Mouse (Mus musculus) layer of hippocampus, postnatal 10 days (tissue): Measurements from ENCODE around the gene Gjc2. TPM values are rescaled to one million over a fixed set of nuclear protein-coding genes. Genes with fewer than 3 reads are reported as not detected.
"Not testable (repeated sequence)": the region's sequence is repeated elsewhere in the genome, so short reads cannot be mapped to it uniquely, and the experiment has no call there.

Experiments used
- DNase-seq, 2 experiments: peaks; one replicate each; pipeline ENCODE4 v3.0.0; 2021; ENCODE audit warnings: low spot score in 2 of 2
- long read RNA-seq: library from polyadenylated mRNA; stranded (forward); transcript quantifications from one replicate; pipeline ENCODE4 v2.0.0, GENCODE M21; 2023
- total RNA-seq, 2 experiments: library from RNA; stranded (reverse); gene quantifications; 2 replicates each; pipeline ENCODE4 v1.2.3; 2021

Gjc2 gene
- 1 to 10 TPM; 1.8 to 2.8 TPM for total RNA-seq
- long read RNA-seq, result 0 reads

DNA sequence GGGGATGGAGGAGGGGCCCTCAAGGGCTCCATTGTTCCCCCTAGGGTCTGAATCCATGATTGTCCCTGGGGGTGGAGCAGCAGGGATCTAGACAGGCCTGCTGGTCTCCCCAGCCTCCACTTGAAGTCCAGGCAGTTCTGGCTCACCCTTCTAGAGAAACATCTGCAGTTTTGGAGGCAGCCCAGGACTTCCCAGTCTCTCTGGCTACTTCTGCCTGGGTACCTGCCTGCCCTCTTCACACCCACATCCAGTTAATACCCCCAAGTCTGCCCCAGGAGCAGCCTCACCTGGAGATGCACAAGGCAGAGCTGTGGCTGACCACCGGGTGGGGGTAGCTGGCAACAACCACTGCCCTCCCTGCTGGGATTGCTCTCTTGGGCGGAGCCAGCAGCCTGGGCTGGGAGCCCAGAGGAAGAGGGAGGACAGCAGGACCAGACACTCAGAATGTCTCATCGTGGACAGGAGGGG, at the start of gene Gjc2:
Gjc2 (minus strand) TSS at position 350 of the 468 bp plus-strand sequence.
- no peak for DNase-seq

DNA sequence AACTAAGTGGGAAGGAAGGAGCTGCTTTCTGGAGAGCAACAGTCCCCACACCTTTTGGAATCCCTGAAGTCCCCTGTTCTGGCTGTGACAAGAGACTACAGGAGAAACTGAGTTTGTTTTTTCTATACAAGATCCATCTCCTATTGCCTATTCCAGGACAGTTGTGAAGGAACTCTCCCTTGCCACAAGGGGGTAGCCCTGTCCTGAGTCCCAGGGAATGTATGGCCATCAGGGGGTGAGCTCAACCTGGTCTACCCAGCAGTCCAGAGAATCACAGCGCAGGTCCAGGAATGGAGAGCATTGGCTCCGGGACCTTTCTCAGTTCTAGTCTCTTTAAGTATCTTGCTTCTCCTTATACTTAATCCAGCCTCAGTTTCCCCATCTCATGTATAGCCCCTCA, 49.8 kb upstream of the Gjc2 start:
- no peak for DNase-seq

- peak; percentile 57 to 70 for DNase-seq
Observed at GRCm38 (mm10) chr11:59230144-59230760, 47.2 kb upstream of the Gjc2 start.

DNA sequence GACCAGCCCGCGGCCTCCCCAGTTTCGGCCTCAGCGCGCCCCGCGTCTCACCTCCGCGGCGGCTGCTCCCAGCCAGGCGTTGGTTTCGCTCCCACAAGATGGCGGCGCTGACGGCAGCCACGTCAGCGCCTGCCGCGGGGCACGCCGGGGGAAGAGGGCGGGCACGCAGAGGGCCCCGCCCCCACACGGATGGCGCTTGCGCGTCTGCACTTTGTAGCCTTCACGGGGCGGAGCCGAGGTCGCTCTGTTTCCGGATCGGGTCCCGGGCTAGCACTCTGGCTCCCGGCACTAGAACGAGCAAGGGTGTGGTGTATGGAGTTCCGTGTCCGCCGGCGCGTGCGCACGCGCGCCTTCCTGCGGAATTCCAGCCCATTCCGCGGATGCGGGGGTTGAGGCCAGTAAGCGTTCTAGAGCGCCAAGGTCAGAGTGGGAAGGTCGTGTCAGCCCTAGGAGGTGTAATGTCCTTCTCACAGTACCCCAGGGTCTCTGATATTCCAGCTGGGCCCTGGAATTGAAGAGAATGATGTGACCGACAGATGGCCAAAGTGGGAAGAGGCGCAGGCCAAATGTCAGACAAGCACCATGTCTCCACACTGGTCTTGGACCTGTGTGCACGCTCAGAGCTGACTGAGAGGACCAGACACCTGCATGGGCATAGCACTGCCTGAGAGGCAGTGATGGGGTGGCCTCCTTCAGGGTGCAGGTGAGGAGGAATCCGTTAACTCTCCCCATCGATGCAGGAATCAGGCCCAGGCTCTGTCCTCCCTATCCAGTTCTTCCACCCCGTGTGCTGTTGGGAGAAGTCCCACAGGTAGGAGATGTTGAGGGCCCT, 45.3 kb upstream of the Gjc2 start, which contains the start of gene Arf1:
Arf1 (minus strand) TSS at position 149 of the 832 bp plus-strand sequence.
- peak; percentile 94 to 98 for DNase-seq

GRCm38 (mm10) chr11:59227604-59228121, 44.6 kb upstream of the Gjc2 start:
- no peak for DNase-seq

- DNase-seq, result no peak
Observed at GRCm38 (mm10) chr11:59226787-59227603, 44.0 kb upstream of the Gjc2 start.

DNA sequence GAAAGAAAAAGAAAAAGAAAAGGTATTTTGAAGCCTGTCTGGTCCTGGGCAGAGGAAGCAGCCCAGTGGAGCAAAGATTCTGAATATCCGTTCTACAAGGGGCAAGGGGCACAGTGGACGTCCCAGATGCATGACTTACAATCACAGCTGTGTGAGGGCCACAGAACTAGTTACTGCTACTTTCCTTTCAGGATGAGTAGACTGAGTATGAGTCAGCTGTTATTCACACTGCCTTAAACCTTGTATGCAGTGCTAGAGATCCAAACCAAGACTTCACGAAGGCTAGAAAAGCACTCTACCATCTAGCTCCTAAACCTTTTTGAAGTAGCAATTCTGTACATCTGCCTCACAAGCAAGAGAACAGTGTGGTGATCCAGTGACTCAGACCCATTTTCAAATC, 43.2 kb upstream of the Gjc2 start:
- DNase-seq, result no peak

DNA sequence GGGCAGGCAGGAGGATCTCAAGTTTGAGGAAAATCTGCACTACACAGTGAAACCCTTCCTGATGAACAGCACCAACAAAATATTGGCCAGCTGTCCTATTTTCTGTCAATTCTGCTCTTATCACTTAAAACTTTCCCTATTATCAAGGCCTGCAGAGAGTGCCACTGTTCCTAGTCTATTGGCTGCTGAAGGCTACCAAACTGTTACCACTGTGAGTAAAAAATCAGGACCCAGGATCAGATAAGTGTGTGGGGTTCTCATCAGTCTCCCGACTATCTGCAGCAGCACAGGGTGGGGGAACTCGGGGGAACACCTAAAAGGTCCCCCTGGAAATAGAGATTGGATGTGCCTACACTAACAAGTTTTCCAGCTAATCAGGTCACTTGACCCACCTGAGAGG, 42.2 kb upstream of the Gjc2 start:
- no peak for DNase-seq

DNA sequence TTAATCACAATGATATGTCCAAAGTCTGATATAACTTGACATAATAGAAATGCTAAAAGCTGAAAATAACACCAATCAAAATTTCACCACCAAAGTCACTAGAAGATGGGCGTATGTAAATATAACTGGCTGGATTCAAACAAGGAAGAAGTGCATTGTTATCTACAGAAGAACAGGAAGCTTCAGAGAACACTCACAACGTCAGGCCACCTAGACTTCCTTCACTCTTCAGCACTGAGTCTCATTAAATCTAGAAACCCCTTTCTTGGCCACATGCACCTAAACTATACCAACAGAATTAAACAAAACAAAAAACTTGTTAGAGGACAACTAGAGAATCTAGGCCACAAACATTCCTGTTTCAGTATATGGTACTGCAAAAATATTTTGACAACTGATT, 41.5 kb upstream of the Gjc2 start:
- no peak for DNase-seq

DNA sequence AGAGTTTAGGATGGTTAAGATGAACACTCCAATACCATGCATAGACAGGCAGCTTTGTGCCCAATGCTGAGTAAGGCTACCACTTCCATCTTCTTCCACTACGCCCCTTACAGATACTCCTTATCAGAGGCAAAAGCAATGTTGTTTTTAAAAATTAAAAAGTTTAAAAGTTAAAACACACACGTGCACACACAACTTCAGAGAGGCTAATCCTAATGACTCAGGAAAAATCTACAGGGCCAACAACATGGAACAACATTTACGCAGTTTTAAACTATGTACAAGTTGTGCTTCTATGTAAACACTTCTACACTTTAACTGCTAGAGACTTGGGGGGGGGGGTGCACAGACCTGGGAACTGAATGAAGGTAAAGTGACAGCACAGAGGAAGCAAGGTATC, 41.0 kb upstream of the Gjc2 start:
- no peak for DNase-seq

- DNase-seq, result no peak
Observed at GRCm38 (mm10) chr11:59222306-59222705, 39.3 kb upstream of the Gjc2 start.

GRCm38 (mm10) chr11:59221604-59222003, 38.6 kb upstream of the Gjc2 start:
- no peak for DNase-seq

- DNase-seq, result no peak
Observed at GRCm38 (mm10) chr11:59219064-59219463, 36.1 kb upstream of the Gjc2 start.

DNA sequence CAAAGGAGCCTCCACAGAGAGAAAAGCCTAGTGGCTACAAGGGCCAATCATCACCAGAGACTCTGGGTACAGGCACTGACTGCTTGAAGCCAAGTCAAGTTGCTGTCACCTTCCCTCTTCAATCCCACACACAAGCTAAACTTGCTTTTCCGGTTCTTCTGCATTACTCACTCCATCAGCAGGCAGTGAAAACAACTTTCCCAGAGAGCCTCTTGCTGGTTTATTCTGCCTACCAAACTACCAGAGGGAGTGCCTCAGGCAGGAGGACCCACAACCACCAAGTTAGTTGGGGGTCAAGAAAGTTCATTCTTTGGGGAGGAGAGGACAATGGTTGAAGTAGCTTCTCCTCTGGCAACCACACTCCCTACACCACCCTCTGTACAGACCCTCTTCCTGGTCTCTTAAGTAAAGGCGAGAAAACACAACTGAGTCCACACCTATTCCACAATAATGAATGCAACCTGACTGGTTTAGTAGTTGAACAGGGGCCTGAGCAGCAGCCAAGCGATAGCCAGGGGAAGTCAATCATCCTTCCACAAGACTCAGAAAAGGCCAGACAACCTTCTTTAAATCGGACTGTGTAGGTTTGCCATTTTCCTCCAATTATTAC, 35.5 kb upstream of the Gjc2 start:
- no peak for DNase-seq

DNA sequence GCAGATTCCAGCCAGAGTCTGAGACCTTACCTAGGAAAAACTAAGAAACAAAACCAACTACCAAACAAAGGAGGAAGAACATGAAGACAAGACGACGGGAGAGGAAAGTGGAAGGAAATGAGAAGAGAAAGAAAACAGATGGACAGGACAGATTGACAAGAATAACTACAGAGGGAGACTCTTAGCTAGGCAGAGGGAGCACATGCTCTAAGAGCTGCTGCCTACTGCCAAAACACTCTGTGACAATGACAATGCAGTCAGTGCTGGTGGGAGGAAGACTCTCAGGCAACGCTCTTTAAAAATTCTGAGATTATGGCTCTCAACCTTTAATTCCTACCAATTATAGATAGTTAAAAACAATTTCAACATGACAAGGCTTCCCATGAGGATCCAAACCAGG, 33.9 kb upstream of the Gjc2 start:
- no peak for DNase-seq

DNA sequence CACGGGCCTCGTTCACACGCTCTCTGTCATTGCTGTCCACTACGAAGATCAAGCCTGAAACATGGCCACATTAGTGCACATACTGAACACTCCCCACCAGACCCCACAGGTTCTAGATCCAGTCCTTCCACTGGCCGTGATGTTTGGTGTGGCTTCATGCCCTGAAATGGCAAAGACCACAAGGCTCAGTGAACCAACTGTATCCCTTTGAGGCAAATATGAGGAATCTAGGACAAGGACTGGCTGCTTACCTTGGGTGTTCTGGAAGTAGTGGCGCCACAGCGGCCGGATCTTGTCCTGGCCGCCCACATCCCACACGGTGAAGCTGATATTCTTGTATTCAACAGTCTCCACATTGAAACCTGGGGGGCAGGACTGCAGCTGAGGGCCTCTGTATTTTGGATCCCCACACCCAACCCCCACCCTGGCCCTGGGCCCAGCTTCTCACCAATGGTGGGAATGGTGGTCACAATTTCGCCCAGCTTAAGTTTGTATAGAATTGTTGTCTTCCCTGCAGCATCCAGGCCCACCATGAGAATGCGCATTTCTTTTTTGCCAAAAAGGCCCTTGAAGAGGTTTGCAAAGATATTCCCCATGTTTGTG, 30.0 kb upstream of the Gjc2 start:
- DNase-seq, result no peak

- DNase-seq, result not testable (repeated sequence)
Observed at GRCm38 (mm10) chr11:59212320-59212719, 29.3 kb upstream of the Gjc2 start.

GRCm38 (mm10) chr11:59211561-59211960, 28.5 kb upstream of the Gjc2 start:
- not testable (repeated sequence) for DNase-seq

DNA sequence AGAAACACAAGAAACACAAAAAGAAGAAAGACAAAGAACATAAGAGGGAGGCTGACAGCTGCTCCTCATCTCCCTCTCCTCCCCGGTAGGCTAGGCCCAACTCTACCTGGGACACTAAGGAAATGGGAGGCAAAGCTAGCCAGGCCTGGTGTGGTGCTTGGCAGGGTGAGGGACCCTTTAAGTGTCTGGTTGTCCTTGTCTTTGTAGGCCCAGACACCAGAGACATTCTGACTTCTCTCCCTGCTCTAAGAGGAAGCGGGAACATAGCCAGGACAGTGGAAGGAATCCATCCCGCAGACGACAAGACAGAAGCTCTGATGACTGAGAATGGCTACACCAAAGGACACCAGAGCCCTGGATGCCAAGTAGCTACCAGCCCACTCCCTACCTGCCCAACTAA, 27.0 kb upstream of the Gjc2 start:
- no peak for DNase-seq

DNA sequence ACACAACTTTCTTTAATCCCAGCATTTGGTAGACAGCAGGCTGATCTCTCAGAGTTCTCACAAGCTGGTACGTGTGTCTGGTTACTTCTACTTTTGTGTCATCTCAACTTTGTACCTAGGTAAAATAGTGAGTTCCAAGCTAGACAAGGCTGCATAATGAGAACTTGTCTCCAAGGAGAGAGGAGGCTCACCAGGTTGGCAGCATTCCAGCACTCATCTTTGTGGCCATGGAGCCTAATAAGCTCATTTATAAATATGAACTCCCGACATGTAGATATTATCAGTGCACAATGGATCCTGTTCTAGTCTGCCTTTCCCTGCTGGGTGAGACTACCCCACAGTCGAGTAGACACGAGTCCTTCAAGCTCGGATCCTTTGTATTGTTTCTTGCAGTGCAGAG, 26.6 kb upstream of the Gjc2 start:
- no peak for DNase-seq
